Mouse (Mus musculus): ENCODE measurements around the gene Cdc20.

Gene Cdc20

DNA sequence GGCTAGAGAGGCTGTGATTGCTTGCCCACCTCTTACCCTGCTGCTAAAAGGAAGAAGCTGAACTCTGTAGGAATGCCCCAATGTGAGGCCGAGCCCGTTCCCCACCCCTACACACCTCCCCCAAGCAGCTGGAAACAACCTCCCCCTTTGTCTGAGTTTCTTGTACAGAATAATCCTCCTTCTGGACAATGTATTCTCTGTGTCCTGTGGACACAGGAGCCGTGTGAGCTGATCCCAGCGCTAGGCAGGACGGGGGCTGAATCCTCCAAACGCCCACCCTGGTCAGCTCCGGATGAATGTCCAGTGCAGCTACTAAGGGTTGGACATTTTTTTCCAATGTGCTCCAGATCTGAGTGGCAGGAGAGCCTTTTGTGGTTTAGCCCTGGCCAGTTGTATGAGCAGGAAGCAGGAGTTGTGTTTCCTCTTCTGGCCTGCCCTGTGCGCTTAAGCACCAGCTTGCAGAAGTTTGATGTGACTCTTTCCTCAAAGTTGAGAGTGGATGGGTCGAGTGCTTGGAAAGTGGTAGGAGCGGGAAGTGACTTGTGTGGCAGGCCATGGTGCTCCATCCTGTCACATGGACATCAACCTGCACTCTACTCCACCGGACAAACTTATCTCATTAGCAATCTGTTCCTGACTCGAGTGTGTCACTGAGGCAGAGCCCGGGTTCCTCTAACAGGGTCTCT, 19.9 kb downstream of the Cdc20 start:
- DNase-seq, result no peak

DNA sequence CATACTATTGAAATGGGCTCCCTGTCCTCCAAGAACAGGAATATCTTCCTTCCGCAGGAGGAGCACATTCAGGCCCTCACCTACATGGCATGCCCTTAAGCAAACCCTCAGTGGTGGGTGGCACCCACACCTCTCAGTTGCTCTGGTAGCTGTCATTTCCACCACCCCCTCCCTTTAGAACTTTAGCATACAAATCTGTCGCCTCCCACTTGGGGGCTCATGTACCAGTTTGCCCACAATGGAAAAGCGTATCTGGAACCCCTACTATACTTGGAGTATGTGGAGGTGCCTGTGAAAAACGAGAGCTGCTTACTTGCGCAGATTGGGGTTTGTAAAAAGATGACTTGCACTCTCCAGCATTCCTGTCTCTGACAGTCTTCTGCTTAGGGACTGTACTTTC, 20.8 kb downstream of the Cdc20 start:
- DNase-seq, result no peak

DNA sequence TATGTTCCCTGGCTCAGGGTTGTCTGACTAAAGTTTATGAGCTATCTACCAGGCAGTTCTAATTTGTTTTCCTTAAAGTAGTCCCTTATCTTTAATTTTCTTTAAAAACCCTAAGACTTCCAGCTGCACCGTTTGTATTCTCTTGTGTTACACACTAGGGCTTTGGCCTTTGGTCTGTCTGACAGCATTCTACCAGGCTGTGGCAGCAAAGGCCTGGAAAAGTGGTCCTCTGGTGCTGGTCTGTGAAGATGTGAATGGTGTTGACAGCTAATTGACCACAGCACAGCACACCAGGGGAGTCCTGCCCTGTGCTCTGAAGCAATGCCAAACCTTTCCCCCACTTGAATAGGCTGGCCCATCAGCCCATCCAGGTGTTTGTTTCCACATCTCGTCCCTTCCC, 21.4 kb downstream of the Cdc20 start:
- DNase-seq, result no peak

- DNase-seq, result peak; percentile 35 to 38
These were observed 23.6 kb downstream of the Cdc20 start for GRCm38 (mm10) chr4:118413553-118413952.

DNA sequence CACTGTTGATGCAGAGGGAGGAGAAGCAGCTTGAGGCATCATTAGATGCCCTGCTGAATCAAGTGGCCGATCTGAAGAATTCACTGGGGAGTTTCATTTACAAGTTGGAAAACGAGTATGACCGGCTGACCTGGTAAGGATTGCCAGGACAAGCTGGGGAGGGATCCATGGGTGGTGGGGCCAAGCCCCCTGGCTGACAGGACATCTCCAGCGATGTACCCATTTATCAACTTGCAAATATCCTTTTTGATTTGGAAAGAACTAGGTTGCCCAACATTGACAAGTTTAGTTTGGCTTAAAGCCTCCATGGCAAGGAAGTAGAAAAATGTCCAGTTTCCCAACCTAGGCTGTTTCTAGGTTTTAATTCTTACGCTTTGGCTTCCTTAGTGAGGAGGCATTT, 26.3 kb downstream of the Cdc20 start:
- DNase-seq, result no peak

- peak; percentile 89 to 94 for DNase-seq
These were observed 27.8 kb downstream of the Cdc20 start, which contains the start of the genes Szt2 and Med8 for GRCm38 (mm10) chr4:118409142-118409900. Gene Szt2, minus strand, starts transcription at chr4:118409273. Gene Med8, plus strand, starts transcription at chr4:118409337.

DNA sequence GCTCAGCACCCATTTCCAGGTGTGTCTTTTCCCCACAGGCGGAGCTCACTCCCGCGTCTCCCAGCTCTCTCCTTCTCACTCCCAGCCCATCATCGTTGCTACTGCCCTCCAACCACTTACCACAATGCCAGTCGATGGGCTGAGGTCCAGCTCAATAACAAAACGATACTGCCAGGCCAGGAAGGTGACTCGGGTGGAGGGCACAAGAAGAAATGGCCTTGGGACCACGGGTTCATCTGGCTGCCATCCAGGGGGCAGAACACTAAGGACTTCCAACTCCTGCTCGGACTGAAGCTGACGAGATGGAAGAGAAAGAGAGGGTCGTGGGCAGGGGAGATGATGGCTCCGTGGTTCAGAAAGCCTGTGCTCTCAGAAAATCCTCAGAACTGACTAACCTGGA, 34.5 kb downstream of the Cdc20 start:
- DNase-seq, result no peak

DNA sequence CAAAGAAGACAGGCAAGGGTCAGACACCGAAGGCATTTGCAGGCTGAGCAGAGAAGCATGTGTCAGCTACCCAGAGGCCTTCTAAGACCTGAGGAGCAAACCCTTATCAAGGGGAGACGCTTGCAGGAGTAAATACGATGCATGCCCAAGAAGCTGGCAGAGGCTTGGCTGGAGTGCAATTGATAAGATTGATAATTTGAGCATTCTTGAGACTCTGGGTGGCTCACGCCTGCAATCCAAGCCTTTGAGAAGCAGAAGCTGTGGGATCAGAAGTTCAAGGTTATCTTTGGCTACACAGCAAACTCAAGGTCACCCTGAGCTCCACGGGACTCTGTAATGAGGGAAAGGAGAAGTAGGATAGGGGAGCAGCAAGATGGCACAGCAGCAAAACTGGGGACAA, 35.2 kb downstream of the Cdc20 start:
- no peak for DNase-seq

- no peak for DNase-seq
These were observed 35.7 kb downstream of the Cdc20 start for GRCm38 (mm10) chr4:118401421-118401820.

- no peak for DNase-seq
These were observed 38.8 kb downstream of the Cdc20 start for GRCm38 (mm10) chr4:118398400-118398799.

DNA sequence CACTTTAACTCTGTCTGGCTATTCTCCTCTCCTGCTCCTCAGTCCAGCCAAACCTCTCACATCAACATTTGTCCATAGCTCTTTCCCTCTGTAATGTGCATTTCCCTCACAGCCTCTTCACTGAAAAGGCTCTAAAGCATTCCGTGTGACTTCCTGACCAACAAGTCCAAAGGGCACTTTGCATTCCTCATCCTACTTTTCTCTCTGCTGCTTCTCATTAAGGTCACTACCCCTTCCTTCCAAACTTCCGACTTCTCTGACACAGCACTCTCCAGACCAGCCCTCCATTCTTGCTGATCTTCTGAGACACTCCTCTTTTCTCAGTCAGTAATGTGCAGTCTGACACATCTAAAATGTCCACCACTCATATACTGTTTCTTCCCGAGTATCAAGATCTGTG, 40.7 kb downstream of the Cdc20 start:
- DNase-seq, result no peak

- DNase-seq, result no peak
These were observed 41.9 kb downstream of the Cdc20 start for GRCm38 (mm10) chr4:118395289-118395688.

DNA sequence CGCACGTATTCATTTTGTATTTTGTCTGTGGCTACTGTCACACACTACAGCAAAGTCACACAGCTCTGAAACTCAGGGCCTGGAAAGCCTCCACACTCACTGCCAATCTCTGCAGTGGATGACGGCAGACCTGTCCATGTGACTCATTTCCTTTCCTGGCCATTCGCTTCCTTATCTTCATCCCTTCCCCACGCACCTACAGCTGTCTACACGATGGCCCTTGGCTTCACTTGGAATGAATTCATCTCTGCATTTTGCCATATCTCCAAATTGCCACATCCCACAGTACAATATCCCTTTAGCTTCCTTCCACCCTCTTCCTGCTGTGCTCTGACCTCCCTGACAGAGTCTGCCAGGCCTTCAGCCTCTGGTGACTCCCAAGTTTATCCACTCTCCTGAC, 42.6 kb downstream of the Cdc20 start:
- no peak for DNase-seq

GRCm38 (mm10) chr4:118390146-118390545, 47.0 kb downstream of the Cdc20 start:
- DNase-seq, result no peak

DNA sequence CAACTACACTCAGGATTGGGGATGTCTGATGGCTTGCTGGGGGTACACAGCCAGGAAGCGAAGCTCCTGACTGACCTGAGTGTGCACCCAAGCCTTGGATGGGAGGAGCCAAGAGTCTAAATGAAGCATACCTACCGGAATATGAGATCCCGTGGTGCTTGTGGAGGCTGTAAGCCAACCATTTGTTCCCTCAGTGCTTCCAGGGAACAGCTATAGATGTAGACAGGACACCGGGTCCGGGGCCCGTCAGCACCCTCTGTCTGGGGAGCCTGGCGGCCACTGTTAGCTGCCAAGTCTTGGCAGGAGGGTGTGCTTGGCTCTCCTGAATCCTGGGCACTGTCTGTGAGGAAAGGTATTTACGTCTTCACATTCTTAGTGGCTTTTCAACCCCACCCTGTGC, 49.8 kb downstream of the Cdc20 start:
- no peak for DNase-seq

DNA sequence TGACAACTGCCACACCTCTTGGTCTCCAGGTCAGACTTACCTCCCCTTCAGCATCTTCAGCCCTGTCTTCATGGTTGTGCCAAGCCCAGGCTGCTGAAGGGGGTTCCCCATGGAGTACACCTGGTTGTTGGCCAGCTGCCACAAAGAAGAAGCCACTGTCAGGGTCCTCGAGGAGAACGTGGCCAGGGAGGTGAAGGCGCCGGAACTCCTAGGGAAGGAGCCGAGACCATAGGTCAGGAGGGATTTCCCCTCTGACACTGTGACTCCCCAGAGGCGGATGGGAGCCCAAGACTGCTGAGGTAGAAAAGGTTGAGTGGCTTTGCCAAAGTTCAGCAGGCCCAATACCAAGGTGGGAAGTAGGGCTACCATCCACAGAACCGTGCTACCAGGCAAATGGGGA, 53.9 kb downstream of the Cdc20 start:
- DNase-seq, result no peak

Measured in cerebellum, adult 18-20 months (tissue).